8 mouse cellular contexts compared by ENCODE assay signal in the genomic region with DNA sequence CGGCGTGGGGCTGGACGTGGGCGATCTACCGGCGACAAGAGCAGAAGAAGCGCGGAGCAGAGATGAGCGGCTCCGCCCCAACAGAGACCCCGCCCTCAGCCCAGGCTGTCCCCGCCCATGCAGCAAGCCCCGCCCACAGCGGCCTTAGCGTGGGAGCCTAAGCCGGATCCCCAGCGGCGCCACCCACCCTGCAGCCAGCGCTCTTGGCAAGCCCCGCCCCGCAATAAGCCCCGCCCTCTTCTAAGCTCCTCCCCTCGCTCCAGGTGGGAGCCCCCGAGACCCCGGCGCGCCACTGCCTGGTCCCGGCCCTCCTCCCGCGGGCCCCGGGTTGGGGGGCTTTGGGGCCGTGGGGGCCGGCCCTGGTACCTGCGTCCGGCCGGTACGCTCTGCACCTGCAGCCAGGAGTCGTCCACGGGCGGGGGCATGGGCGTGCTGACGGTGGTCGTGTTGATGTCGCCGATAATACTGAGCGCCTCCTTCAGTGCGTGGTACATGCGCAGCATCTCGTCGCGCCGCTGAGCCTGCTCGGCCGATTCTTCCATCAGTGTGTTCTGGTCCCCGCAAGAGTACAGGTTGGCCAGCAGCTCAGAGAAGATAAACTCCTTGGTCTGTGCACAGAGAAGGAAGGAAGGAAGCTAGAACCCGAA. TPM values are rescaled to one million over a fixed set of nuclear protein-coding genes. Genes with fewer than 3 reads are reported as not detected.
DNase-seq lines count a peak whose midpoint lies in the region; ATAC-seq lines count a peak whose summit lies in the region.

No protein-coding gene starts in this region.

- H3K4me3 ChIP-seq in embryonic facial prominence, embryonic 13.5 days = peak overlapping the region; percentile 71
- H3K4me3 ChIP-seq in heart, embryonic 16.5 days (ENCODE audit: low read length) = peak overlapping the region; percentile 61
- H3K4me3 ChIP-seq in megakaryocyte, embryonic 14.5 days (replicated peaks) = peak overlapping the region; percentile 94

- peak overlapping the region; percentile 97 for H3K4me2 ChIP-seq in embryonic facial prominence, embryonic 13.5 days
- H3K4me2 ChIP-seq in heart, embryonic 16.5 days (ENCODE audit: low read depth, low read length) = peak overlapping the region; percentile 98

- peak; percentile 63 for ATAC-seq in embryonic facial prominence, embryonic 13.5 days (ENCODE audit: insufficient number of reproducible peaks, insufficient read depth, low FRiP score, low TSS enrichment, low read depth)
- peak; percentile 82 for ATAC-seq in heart, embryonic 16.5 days (replicated peaks; ENCODE audit: extremely low read depth, insufficient read depth, low FRiP score)

- H3K9ac ChIP-seq in embryonic facial prominence, embryonic 13.5 days = peak overlapping the region; percentile 88
- H3K9ac ChIP-seq in heart, embryonic 16.5 days (ENCODE audit: low read length) = peak overlapping the region; percentile 76

- DNase-seq in CD4-positive, CD25-positive, alpha-beta regulatory T cell, adult 2 months (ENCODE audit: low read depth, low spot score) = peak; percentile 88
- DNase-seq in adrenal gland, adult 18-20 months (ENCODE audit: low spot score in 2 of 2) = peak; percentile 73 to 75
- DNase-seq in kidney, postnatal 10 days = peak; percentile 96
- peak; percentile 79 for DNase-seq in right cerebral cortex, postnatal 14 days
- peak; percentile 82 for DNase-seq in urinary bladder, postnatal 25 days (ENCODE audit: low spot score)

- H3K36me3 ChIP-seq in embryonic facial prominence, embryonic 13.5 days = peaks cover 49% of the 10 kb centered on the region
- H3K36me3 ChIP-seq in heart, embryonic 16.5 days (ENCODE audit: control insufficient read depth, insufficient read depth) = no peaks in the 10 kb centered on the region
- peaks cover 33% of the 10 kb centered on the region for H3K36me3 ChIP-seq in megakaryocyte, embryonic 14.5 days (replicated peaks; ENCODE audit: low read length)

- WGBS in embryonic facial prominence, embryonic 13.5 days = 3% methylated on average over 55 of the region's 56 CpGs
- WGBS in heart, embryonic 16.5 days = 2% methylated on average over 56 of the region's 56 CpGs

- no peaks in the 10 kb centered on the region for H3K27me3 ChIP-seq in embryonic facial prominence, embryonic 13.5 days
- H3K27me3 ChIP-seq in heart, embryonic 16.5 days (ENCODE audit: control insufficient read depth, insufficient read depth, low read length) = peaks cover 17% of the 10 kb centered on the region
- H3K27me3 ChIP-seq in megakaryocyte, embryonic 14.5 days (replicated peaks) = peaks cover 39% of the 10 kb centered on the region

- H3K4me1 ChIP-seq in embryonic facial prominence, embryonic 13.5 days = peaks cover 65% of the 10 kb centered on the region
- H3K4me1 ChIP-seq in heart, embryonic 16.5 days (ENCODE audit: control insufficient read depth, insufficient read depth, low read length) = peaks cover 22% of the 10 kb centered on the region
- peaks cover 72% of the 10 kb centered on the region for H3K4me1 ChIP-seq in megakaryocyte, embryonic 14.5 days

- H3K27ac ChIP-seq in embryonic facial prominence, embryonic 13.5 days = peak overlapping the region; percentile 73
- H3K27ac ChIP-seq in heart, embryonic 16.5 days (ENCODE audit: low read length) = no peak overlapping the region

- H3K9me3 ChIP-seq in embryonic facial prominence, embryonic 13.5 days = no peaks in the 10 kb centered on the region
- no peaks in the 10 kb centered on the region for H3K9me3 ChIP-seq in heart, embryonic 16.5 days (replicated peaks; ENCODE audit: control insufficient read depth, low read length)
- H3K9me3 ChIP-seq in megakaryocyte, embryonic 14.5 days = no peaks in the 10 kb centered on the region

RNA-seq across cellular contexts. Expression of a gene that starts 24.6 kb away (rescaled TPM):
- 100 to 1,000 TPM; 291 to 303 TPM for total RNA-seq in adrenal gland, adult 18-20 months (2021)
- polyA plus RNA-seq in embryonic facial prominence, embryonic 13.5 days (2015; fragmentation: Nextera tagmentation; extraction: Ambion mirVana) = 497 and 538 TPM in 2 replicates
- 305 and 327 TPM in 2 replicates for polyA plus RNA-seq in heart, embryonic 16.5 days (2015; fragmentation: Nextera tagmentation; extraction: Ambion mirVana)
- polyA plus RNA-seq in megakaryocyte, embryonic 14.5 days (2012; ENCODE audit: insufficient read depth, low replicate concordance) = 652 and 1,719 TPM in 2 replicates

RNA-seq across cellular contexts. Expression of a gene that starts 25.3 kb away (rescaled TPM):
- 10 to 100 TPM; 70.5 to 75.4 TPM for total RNA-seq in adrenal gland, adult 18-20 months (2021)
- 25.6 and 31.2 TPM in 2 replicates for polyA plus RNA-seq in embryonic facial prominence, embryonic 13.5 days (2015; fragmentation: Nextera tagmentation; extraction: Ambion mirVana)
- 27.4 and 28.1 TPM in 2 replicates for polyA plus RNA-seq in heart, embryonic 16.5 days (2015; fragmentation: Nextera tagmentation; extraction: Ambion mirVana)
- polyA plus RNA-seq in megakaryocyte, embryonic 14.5 days (2012; ENCODE audit: insufficient read depth, low replicate concordance) = 26.0 and 40.5 TPM in 2 replicates

RNA-seq across cellular contexts. Expression of a gene that starts 39.7 kb away (rescaled TPM):
- 10 to 100 TPM; 62.6 to 69.6 TPM for total RNA-seq in adrenal gland, adult 18-20 months (2021)
- 48.6 and 54.2 TPM in 2 replicates for polyA plus RNA-seq in embryonic facial prominence, embryonic 13.5 days (2015; fragmentation: Nextera tagmentation; extraction: Ambion mirVana)
- 36.7 and 38.4 TPM in 2 replicates for polyA plus RNA-seq in heart, embryonic 16.5 days (2015; fragmentation: Nextera tagmentation; extraction: Ambion mirVana)
- 103 and 163 TPM in 2 replicates for polyA plus RNA-seq in megakaryocyte, embryonic 14.5 days (2012; ENCODE audit: insufficient read depth, low replicate concordance)

RNA-seq across cellular contexts. Expression of a gene that starts 40.7 kb away (rescaled TPM):
- total RNA-seq in adrenal gland, adult 18-20 months (2021) = 10 to 100 TPM; 18.6 to 25.6 TPM
- 31.9 and 32.4 TPM in 2 replicates for polyA plus RNA-seq in embryonic facial prominence, embryonic 13.5 days (2015; fragmentation: Nextera tagmentation; extraction: Ambion mirVana)
- polyA plus RNA-seq in heart, embryonic 16.5 days (2015; fragmentation: Nextera tagmentation; extraction: Ambion mirVana) = 2.4 and 2.7 TPM in 2 replicates
- 3.6 and 6.2 TPM in 2 replicates for polyA plus RNA-seq in megakaryocyte, embryonic 14.5 days (2012; ENCODE audit: insufficient read depth, low replicate concordance)

RNA-seq across cellular contexts. Expression of a gene that starts 52.5 kb away (rescaled TPM):
- 100 to 1,000 TPM; 125 to 144 TPM for total RNA-seq in adrenal gland, adult 18-20 months (2021)
- polyA plus RNA-seq in embryonic facial prominence, embryonic 13.5 days (2015; fragmentation: Nextera tagmentation; extraction: Ambion mirVana) = 68.9 and 69.4 TPM in 2 replicates
- polyA plus RNA-seq in heart, embryonic 16.5 days (2015; fragmentation: Nextera tagmentation; extraction: Ambion mirVana) = 45.7 TPM in 2 replicates
- polyA plus RNA-seq in megakaryocyte, embryonic 14.5 days (2012; ENCODE audit: insufficient read depth, low replicate concordance) = 26.0 and 29.8 TPM in 2 replicates
